Mouse (Mus musculus) c-Kit-positive CD71-negative TER-119-negative erythroid progenitor cells, embryonic 14.5 days (primary cell): ENCODE data around the gene Higd1c.
A peak's percentile ranks its signal among the peaks of the same experiment; 100 is the strongest.
"Not testable (repeated sequence)": the region's sequence is repeated elsewhere in the genome, so short reads cannot be mapped to it uniquely, and the experiment has no call there.

ENCODE experiments used
- DNase-seq: peaks from one replicate; pipeline ENCODE4 v3.0.0-alpha.2; 2013; ENCODE audit warnings: low read depth

The Higd1c gene

GRCm38 (mm10) chr15:100355876-100356275 is 8.5 kb upstream of the Higd1c start:
- DNase-seq, result no peak

- not testable (repeated sequence) for DNase-seq
Measured at GRCm38 (mm10) chr15:100365967-100366366, 1.6 kb downstream of the Higd1c start.

GRCm38 (mm10) chr15:100367119-100367518 is 2.8 kb downstream of the Higd1c start:
- no peak for DNase-seq

- DNase-seq, result peak; percentile 29
Measured at GRCm38 (mm10) chr15:100375066-100375465, 10.7 kb downstream of the Higd1c start.

GRCm38 (mm10) chr15:100377847-100378505 is 13.6 kb downstream of the Higd1c start:
- not testable (repeated sequence) for DNase-seq

- no peak for DNase-seq
Measured at GRCm38 (mm10) chr15:100379658-100380057, 15.3 kb downstream of the Higd1c start.

- DNase-seq, result no peak
Measured at GRCm38 (mm10) chr15:100380104-100380503, 15.8 kb downstream of the Higd1c start.

GRCm38 (mm10) chr15:100385705-100386104 is 21.4 kb downstream of the Higd1c start:
- DNase-seq, result no peak

GRCm38 (mm10) chr15:100387544-100388223 is 23.3 kb downstream of the Higd1c start:
- no peak for DNase-seq

- no peak for DNase-seq
Measured at GRCm38 (mm10) chr15:100388224-100388835, 24.0 kb downstream of the Higd1c start.

- DNase-seq, result no peak
Measured at GRCm38 (mm10) chr15:100388886-100389285, 24.5 kb downstream of the Higd1c start.

- DNase-seq, result no peak
Measured at GRCm38 (mm10) chr15:100391066-100391465, 26.7 kb downstream of the Higd1c start.

- no peak for DNase-seq
Measured at GRCm38 (mm10) chr15:100391599-100391998, 27.3 kb downstream of the Higd1c start.

- no peak for DNase-seq
Measured at GRCm38 (mm10) chr15:100393016-100393415, 28.7 kb downstream of the Higd1c start.

GRCm38 (mm10) chr15:100395561-100395960 is 31.2 kb downstream of the Higd1c start:
- DNase-seq, result no peak

- DNase-seq, result no peak
Measured at GRCm38 (mm10) chr15:100400592-100401250, 36.4 kb downstream of the Higd1c start.

GRCm38 (mm10) chr15:100401811-100402210 is 37.5 kb downstream of the Higd1c start:
- no peak for DNase-seq

GRCm38 (mm10) chr15:100402347-100402746 is 38.0 kb downstream of the Higd1c start:
- DNase-seq, result no peak

GRCm38 (mm10) chr15:100402798-100403197 is 38.5 kb downstream of the Higd1c start:
- no peak for DNase-seq

GRCm38 (mm10) chr15:100403318-100404000 is 39.1 kb downstream of the Higd1c start:
- no peak for DNase-seq

GRCm38 (mm10) chr15:100406088-100406487 is 41.7 kb downstream of the Higd1c start:
- no peak for DNase-seq
